15 mouse cellular contexts compared by ENCODE assay signal in the genomic region with DNA sequence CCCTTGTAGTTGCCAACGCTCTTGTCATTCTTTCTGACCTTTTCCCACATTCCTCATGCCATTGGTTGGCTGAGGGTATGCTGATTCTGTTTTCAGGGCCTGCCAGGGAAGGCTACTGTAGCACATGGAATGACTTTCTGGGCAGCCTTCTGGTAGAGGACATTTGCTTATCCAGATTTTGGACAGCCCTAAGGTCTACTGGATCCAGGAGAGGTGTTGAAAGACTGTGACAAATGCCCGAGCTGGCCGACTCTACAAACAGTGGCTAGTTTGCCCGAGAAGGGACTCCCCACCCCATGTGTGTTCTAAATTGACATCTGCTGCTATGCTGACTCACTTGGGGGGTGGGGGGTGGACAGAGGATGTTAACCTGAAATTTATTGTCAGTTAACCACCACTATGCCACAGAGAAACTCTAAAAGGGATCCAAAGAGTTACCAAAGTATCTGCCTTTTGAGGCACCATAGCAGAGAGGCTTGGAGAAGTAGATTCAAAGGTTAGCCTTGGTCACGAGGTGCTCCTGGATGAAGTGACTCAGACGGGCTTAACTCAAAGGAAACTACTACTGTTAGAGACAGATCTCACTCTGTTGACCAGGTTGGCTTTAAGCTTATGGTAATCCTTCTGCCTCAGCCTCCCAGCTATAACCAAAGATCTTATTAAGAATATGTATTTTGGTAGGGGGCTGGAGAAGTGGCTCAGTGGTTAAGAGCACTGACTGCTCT. TPM values are rescaled to one million over a fixed set of nuclear protein-coding genes. Genes with fewer than 3 reads are reported as not detected.
A peak's percentile ranks its signal among the peaks of the same experiment; 100 is the strongest.
DNase-seq lines count a peak whose midpoint lies in the region; ATAC-seq and TF ChIP-seq lines count a peak whose summit lies in the region.
"Had no signal": no experiment of that assay in that cellular context is flagged by ENCODE, and none has a peak within 500 bp of the region (broad histone marks: within the 10 kb centered on the region; RNA-seq: fewer than 3 reads in every experiment).

No protein-coding gene starts in this region.

- no peak for TF ChIP-seq EP300 in CH12.LX (IDR thresholded peaks at IDR 0.05; ENCODE audit: low read length)

- peaks cover 4 to 10% of the 10 kb centered on the region in 2 experiments for H3K4me1 ChIP-seq in CH12.LX (ENCODE audit: control insufficient read depth in 1 of 2, insufficient read depth in 2 of 2)
- peaks cover 9% of the 10 kb centered on the region for H3K4me1 ChIP-seq in heart, embryonic 16.5 days (ENCODE audit: control insufficient read depth, insufficient read depth, low read length)
- H3K4me1 ChIP-seq: embryonic facial prominence, embryonic 13.5 days; hindbrain, embryonic 13.5 days; limb, embryonic 15.5 days had no signal

- no peak overlapping the region for H3K9ac ChIP-seq in CH12.LX (ENCODE audit: insufficient read depth, low read depth)
- H3K9ac ChIP-seq in heart, embryonic 16.5 days (ENCODE audit: low read length), result 0 out of 2 replicates have a peak overlapping the region, but pooled peaks have one; percentile 33
- H3K9ac ChIP-seq: embryonic facial prominence, embryonic 13.5 days; hindbrain, embryonic 13.5 days; limb, embryonic 15.5 days had no signal

- H3K79me2 ChIP-seq in CH12.LX (replicated peaks; ENCODE audit: control insufficient read depth, extremely low read depth, insufficient read depth, poor library complexity, severe bottlenecking), result no peaks in the 10 kb centered on the region

- no peak for TF ChIP-seq POLR2A in CH12.LX (IDR thresholded peaks at IDR 0.05; ENCODE audit: low read depth, low read length)

- no peak overlapping the region for H3K27ac ChIP-seq in CH12.LX (ENCODE audit: insufficient read depth, low read depth)
- H3K27ac ChIP-seq in heart, embryonic 16.5 days (ENCODE audit: low read length), result peak overlapping the region; percentile 95
- H3K27ac ChIP-seq: embryonic facial prominence, embryonic 13.5 days; hindbrain, embryonic 13.5 days; limb, embryonic 15.5 days had no signal

- H3K9me3 ChIP-seq in CH12.LX (replicated peaks; ENCODE audit: low read length), result peaks cover 3% of the 10 kb centered on the region
- H3K9me3 ChIP-seq in heart, embryonic 16.5 days (replicated peaks; ENCODE audit: control insufficient read depth, low read length), result peaks cover 3% of the 10 kb centered on the region; the same call in 1 of the 2 replicates
- H3K9me3 ChIP-seq: embryonic facial prominence, embryonic 13.5 days; limb, embryonic 15.5 days had no signal

- intact Hi-C loops in left cerebral cortex, postnatal 25 days (cut with DNase I), result no loop called here

- WGBS in heart, embryonic 16.5 days, result 25% methylated on average over 6 of the region's 6 CpGs

- TF ChIP-seq RAD21 in CH12.LX (IDR thresholded peaks at IDR 0.05; ENCODE audit: low read depth, low read length), result no peak

- in situ Hi-C loops in CH12.LX (cut with MboI; ENCODE audit: low pct_ligation_motif_present, low pct_unique_long_range_greater_than_20kb, low sequenced_read_pairs), result no loop called here

- DNase-seq in 3134 (ENCODE audit: extremely low read depth, insufficient read length, low spot score) (peak; percentile 77), CH12.LX (ENCODE audit: extremely low read depth) (no peak)
- peak; percentile 64 for DNase-seq in gastrocnemius, postnatal 25 days
- DNase-seq in spleen, postnatal 4 days (ENCODE audit: low spot score in 2 of 2), result no peak
- DNase-seq in kidney, postnatal 14 days, result no peak
- DNase-seq in thymus, postnatal 36 days, result no peak
- DNase-seq in left cerebral cortex, postnatal 25 days (ENCODE audit: low spot score in 2 of 2), result no peak
- DNase-seq: cerebellum, adult 9-10 months; kidney, adult 8-10 months; retina, postnatal 1 day had no signal

- no peak for TF ChIP-seq CTCF in CH12.LX (conservative IDR thresholded peaks at IDR 0.05 in 1 of 2, IDR thresholded peaks at IDR 0.05 in 1 of 2; ENCODE audit: low read depth in 2 of 2, low read length in 2 of 2)

- dilution Hi-C loops in CH12.LX (cut with MboI; ENCODE audit: extremely low pct_ligation_motif_present, extremely low pct_unique_long_range_greater_than_20kb, low sequenced_read_pairs), result no loop called here

- H3K4me2 ChIP-seq in CH12.LX (ENCODE audit: insufficient read depth, low read depth, poor library complexity, severe bottlenecking), result no peak overlapping the region
- no peak overlapping the region for H3K4me2 ChIP-seq in heart, embryonic 16.5 days (ENCODE audit: low read depth, low read length)
- H3K4me2 ChIP-seq: embryonic facial prominence, embryonic 13.5 days; hindbrain, embryonic 13.5 days; limb, embryonic 15.5 days had no signal

- no peak overlapping the region for H3K4me3 ChIP-seq in CH12.LX (replicated peaks in 1 of 3; ENCODE audit: low read depth in 2 of 3, low read length in 2 of 3, poor library complexity in 1 of 3)
- no peak overlapping the region for H3K4me3 ChIP-seq in heart, embryonic 16.5 days (ENCODE audit: low read length)
- H3K4me3 ChIP-seq: embryonic facial prominence, embryonic 13.5 days; hindbrain, embryonic 13.5 days; limb, embryonic 15.5 days had no signal

- ATAC-seq in heart, embryonic 16.5 days (replicated peaks; ENCODE audit: extremely low read depth, insufficient read depth, low FRiP score), result peak; percentile 90
- ATAC-seq: activated CD4-positive, CD25-positive, alpha-beta regulatory T cell, adult 4 months had no signal

- no peaks in the 10 kb centered on the region for H3K27me3 ChIP-seq in CH12.LX (replicated peaks)
- H3K27me3 ChIP-seq in heart, embryonic 16.5 days (ENCODE audit: control insufficient read depth, insufficient read depth, low read length), result no peaks in the 10 kb centered on the region
- H3K27me3 ChIP-seq: embryonic facial prominence, embryonic 13.5 days; hindbrain, embryonic 13.5 days; limb, embryonic 15.5 days had no signal

- peaks cover 4 to 10% of the 10 kb centered on the region in 2 experiments for H3K36me3 ChIP-seq in CH12.LX (replicated peaks in 1 of 2; ENCODE audit: control insufficient read depth in 1 of 2, insufficient read depth in 1 of 2, low read length in 1 of 2)
- H3K36me3 ChIP-seq in heart, embryonic 16.5 days (ENCODE audit: control insufficient read depth, insufficient read depth), result no peaks in the 10 kb centered on the region
- H3K36me3 ChIP-seq: embryonic facial prominence, embryonic 13.5 days; limb, embryonic 15.5 days had no signal

TF ChIP-seq in CH12.LX, 34 proteins besides CTCF, POLR2A, EP300 and RAD21:
- TF ChIP-seq ETS1 (conservative IDR thresholded peaks at IDR 0.05; ENCODE audit: low read depth, low read length) (0 out of 2 replicates have a peak, but pooled peaks have one; percentile 7), USF1 (IDR thresholded peaks at IDR 0.05; ENCODE audit: low read depth, low read length) (no peak)

RNA-seq across cellular contexts. Expression of gene Eef1a1, which starts 25.0 kb away (rescaled TPM):
- total RNA-seq in CH12.LX (2012; rRNA removed), result 14,448 and 18,409 TPM in 2 replicates
- 21,026 and 21,314 TPM in 2 replicates for total RNA-seq in CH12.LX (2014; rRNA removed)
- polyA plus RNA-seq in CH12.LX (2012; ENCODE audit: insufficient read length, low read depth), result 11,979 and 12,362 TPM in 2 replicates
- 100 to 1,000 TPM; 488 to 752 TPM for total RNA-seq in gastrocnemius, postnatal 25 days (2021)
- polyA plus RNA-seq in heart, embryonic 16.5 days (2015; fragmentation: Nextera tagmentation; extraction: Ambion mirVana), result 3,112 and 3,297 TPM in 2 replicates
- 1,000 to 10,000 TPM; 2,219 to 2,332 TPM for total RNA-seq in left cerebral cortex, postnatal 25 days (2021)

Comparison
In these comparisons a context has a peak if more than half of its experiments do, and no peak if none do; other contexts are left out.
1. DNase-seq: peak in 3134 (single experiment) and gastrocnemius, postnatal 25 days (single experiment); none in CH12.LX (single experiment), spleen, postnatal 4 days (0 of 2), kidney, postnatal 14 days (single experiment), thymus, postnatal 36 days (0 of 2) and left cerebral cortex, postnatal 25 days (0 of 2).
2. RNA of gene Eef1a1, which starts 25.0 kb away (total RNA-seq): 14,448 to 21,314 TPM in CH12.LX; 2,219 to 2,332 TPM in left cerebral cortex, postnatal 25 days and 488 to 752 TPM in gastrocnemius, postnatal 25 days; every median in the first group is over 4 times any median in the second.